Mouse (Mus musculus) right cerebral cortex, postnatal 14 days (tissue): ENCODE data around the gene Zbtb33.
"Not testable (repeated sequence)": the region's sequence is repeated elsewhere in the genome, so short reads cannot be mapped to it uniquely, and the experiment has no call there.

Experiments used
- DNase-seq: peaks from one replicate; pipeline ENCODE4 v3.0.0; 2022

Gene Zbtb33

DNA sequence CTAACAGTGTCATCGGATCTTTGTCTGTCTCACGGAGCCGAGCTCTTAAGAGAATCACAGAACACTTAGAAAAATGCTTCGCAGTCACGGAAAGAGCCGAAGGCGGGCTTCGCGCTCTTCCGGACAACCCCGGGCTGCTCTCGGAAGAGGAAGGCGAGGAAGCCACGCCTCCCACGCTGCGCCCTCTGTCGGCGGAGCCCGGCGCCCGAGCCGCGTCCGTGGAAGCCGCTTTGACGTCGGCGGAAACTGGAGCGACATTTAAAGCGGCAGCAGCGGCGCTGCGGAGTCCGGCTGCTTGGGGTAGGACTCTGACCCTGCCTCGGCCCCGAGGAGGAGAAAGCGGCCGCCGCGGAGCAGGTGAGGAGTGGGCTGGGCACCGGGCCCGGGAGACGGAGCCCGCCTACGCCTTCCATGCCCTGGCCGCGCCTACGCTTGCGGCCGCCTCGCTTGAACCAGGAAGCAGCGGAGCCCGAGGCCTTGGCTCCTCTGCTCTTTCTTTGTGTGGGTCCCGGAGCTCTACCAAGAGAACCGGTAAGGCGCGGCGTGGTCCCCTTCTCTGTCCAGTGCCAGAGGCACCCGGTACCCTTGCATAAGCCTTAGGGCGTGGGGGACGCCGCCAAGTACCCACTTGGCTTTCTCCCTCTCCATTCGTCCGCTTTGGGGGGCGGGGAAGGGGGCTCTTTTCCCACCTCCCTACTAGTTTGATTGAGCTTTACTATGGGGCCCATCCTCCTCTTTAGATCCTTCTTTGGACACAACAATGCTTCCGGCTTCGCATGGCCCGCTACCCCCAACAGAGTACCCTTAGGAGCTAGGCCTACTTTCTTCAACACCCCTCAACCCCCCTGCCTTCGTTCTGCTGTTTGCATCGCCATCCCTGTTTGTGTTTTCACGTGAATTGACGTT lies at the start of gene Zbtb33:
Gene Zbtb33 (plus strand): TSS at position 242 of the 906 bp plus-strand sequence.
- peak; percentile 88 for DNase-seq

DNA sequence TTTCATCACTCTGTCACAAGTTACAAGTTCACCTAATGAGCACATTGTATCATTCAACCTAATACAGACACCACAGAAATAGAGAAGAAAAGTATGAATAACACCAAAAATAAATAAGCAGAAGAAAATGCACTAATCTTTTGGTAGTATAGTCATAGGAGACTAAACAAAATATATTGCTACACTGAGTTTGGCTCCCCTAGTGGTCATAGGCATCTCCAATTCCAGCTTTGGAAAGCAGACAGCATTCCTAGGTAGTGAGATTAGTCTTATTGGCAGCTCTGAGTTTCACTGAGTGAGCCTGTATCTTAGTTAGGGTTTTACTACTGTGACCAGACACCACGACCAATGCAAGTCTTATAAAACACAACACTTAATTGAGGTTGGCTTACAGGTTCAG lies 30.5 kb upstream of the Zbtb33 start:
- no peak for DNase-seq

DNA sequence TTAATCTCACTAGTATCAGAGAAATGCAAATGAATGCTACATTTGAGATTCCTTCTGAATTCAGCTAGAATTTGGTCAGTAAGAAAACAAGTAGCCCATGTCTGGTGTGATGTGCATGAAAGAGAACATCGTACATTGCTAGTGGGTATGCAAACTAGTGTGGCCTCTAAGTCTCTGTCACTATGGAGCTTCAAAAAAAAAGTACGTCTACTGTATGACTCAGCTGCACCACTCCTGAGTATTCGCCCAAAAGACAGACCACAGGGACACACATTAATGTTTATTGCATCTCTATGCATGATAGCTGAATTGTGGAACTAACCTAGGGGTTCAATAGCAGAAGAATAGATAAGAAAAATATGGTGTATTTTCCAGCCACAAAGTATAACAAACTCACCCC lies 24.3 kb upstream of the Zbtb33 start:
- DNase-seq: no peak

DNA sequence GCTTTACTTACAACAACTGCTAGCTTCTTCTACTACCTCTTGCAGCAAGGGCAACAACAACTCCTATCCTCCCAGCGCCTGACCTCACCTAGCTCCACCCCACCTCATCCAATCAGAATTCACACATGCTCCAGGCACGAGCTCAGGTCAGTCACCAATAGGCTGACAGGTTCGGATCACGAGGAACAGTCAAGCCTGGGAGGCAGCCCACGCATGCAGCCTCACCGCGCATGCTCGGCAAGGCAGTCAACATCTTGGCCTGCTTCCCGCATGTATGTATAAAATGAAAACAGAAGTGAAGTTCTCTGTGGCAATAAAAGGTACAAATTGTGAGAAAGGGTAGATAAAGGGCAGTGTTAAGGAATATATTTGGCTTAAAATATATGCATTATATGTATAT lies 23.5 kb upstream of the Zbtb33 start:
- DNase-seq: no peak

DNA sequence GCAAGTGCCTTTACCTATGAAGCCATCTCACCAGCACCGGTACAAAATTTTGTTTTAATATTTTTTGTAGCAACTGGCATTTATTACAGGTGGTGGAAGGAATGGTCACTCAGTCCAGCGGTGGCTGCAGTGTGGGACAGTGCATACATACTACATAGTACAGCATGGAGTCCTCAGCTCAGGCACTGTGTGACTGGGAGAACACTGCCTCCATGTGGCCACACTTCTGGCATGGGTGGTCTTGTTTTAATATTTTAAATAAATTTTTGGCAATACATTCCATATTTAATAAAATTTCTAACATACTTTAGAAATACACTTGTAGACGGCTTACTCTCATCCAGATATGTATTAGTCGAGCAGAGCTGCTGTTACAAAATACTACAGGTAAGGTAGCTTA lies 23.0 kb upstream of the Zbtb33 start:
- DNase-seq: no peak

DNA sequence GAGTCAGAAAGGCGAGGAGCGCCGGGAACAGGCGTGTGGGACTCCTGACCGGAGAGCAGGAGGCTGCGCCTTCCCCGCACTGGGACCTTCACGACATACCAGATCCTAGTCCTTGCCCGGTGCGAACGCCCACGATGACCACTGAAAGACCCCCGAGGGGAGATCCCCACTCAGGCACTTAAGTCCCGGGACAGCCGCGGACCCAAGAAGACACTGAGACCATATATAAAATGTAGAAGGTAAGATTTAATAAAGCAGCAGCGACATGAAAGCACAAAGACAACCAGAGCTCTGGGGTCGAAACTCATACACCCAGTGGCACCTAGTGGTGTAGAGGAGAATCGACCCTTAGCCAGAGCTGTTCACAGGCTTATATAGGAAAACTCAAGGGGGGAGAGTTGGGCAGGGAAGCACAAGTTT lies 9.7 kb upstream of the Zbtb33 start:
- not testable (repeated sequence) for DNase-seq

DNA sequence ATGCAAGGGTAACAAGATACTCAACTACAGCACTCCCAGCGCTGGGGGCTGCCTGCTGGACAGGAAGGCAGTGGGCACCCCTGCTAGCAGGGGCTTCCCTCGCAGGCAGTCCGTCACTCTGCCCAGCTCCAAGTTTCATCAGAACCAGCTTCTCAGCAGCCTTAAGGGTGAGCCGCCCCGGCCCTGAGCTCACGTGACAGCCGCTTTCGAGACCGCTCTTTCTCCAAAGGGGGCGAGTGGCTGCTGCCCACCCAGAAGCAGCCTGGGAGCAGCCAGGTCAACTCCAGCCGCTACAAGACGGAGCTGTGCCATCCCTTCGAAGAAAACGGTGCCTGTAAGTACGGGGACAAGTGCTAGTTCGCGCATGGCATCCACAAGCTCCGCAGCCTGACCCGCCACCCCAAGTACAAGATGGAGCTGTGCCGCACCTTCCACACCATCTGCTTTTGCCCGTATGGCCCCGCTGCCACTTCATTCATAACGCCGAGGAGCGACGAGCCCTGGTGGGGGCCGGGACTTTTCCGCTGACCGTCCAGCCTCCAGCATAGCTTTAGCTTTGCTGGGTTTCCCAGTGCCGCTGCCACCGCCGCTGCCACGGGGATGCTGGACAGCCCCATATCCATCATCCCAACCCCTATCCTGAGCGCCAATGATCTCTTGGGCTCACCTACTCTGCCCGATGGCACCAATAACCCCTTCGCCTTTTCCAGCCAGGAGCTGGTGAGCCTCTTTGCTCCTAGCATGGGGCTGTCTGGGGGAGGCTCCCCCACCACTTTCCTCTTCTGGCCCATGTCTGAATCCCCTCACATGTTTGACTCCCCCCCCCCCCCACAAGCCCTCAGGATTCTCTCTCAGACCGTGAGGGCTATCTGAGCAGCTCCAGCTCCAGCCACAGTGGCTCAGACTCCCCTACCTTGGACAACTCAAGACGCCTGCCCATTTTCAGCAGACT lies 8.7 kb upstream of the Zbtb33 start:
- DNase-seq: no peak

DNA sequence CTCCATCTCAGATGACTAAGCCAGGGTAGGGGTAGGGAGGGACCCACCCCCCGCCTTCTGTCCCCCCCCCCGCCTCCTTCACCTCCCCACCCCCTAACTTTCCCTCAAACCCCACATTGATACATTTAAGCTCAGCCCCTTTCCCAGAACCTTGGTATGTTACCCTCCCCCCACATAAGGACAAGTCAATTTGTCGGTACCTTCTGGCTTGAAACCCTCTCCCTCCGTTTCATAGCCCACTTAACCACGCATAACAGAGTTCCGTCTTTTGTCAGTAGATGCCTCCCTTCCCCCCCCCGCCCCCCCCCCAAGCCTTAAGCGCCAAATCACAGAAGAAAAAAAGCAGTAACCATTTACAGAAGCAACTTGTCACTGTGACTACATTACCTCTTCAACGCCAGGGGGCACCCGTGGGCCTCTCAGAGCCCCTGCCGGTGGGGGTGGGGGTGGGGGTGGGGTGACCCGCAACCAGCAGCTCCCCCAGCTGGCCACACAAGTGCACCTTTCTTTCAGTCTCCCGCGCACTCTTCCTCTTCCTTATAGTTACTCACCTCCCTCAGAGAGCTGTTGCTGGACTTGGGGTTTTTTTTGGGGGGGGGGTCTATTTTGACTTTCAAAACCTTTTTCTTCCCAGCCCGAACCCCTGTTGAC lies 7.9 kb upstream of the Zbtb33 start:
- peak; percentile 68 for DNase-seq

DNA sequence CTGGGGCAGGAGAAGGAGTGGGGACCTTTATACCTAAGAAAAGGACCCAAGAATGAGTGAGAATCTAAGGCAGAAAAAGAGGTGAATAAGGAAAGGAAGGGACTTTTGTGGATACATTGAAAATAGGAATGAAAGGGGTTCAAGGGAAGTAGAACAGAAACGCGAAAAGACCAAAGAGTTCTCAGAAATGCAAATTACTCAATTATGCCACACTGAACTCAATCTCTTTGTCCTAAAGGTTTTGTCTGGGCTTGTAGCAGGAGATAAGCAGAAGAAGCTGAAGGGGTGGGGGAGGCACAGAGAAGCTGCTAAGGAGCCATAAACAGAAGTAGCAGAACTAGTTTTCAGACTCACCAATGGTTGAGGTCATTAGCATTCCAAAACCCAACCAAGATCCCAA lies 4.1 kb upstream of the Zbtb33 start:
- DNase-seq: no peak

DNA sequence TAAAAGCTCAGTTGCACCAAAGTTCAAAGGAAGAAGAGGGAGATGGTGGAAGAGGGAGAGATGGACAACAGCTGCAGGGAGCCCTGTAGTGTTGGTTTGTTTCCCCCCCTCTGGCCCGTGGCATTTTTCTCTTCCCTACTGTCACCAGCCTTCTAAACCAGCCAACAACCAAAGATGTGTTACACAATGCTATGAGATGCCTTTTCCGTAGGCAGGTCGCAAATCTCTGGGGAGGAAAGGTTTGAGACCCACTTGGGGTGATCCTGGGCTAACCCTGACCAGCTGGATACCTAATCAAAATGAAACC lies 818 bp downstream of the Zbtb33 start:
- DNase-seq: no peak

DNA sequence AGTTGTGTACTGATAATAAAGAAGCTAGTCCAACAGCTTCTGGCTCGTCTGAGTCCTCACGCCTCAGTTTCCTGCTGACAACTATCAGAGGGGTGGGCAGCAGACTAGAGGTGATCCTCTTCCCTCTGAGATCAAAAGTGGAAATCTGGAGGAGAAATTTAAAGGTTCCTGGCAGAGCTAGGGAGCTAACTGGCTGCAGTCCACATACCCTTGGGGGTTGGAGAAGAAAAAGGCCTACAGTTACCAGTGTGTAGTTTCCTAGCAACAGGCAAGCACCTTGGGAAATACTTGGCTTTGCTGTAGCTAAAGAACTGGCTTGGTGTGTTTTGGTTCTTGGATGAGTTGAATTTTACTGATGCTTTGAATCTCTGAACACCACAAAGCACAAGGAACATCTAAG lies 12.2 kb downstream of the Zbtb33 start:
- no peak for DNase-seq

DNA sequence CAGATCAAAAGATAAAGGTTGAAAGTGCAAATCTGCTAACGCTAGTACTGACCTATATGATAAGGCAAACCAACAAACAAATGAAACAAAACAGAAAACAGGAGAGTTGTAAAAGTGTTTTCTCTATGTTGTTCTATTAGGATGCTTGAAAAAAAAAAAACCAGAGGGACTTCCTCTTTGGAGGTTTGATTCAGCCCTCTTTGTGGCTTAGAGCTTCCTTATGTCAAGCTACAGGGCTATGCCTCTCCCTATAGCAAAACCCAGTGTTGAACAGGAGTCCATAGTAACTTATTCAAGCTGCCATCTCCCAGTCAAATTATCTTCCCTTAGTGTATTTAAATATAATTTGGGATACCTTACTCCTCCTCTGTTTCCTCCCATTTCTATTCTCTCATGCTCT lies 17.8 kb downstream of the Zbtb33 start:
- no peak for DNase-seq

DNA sequence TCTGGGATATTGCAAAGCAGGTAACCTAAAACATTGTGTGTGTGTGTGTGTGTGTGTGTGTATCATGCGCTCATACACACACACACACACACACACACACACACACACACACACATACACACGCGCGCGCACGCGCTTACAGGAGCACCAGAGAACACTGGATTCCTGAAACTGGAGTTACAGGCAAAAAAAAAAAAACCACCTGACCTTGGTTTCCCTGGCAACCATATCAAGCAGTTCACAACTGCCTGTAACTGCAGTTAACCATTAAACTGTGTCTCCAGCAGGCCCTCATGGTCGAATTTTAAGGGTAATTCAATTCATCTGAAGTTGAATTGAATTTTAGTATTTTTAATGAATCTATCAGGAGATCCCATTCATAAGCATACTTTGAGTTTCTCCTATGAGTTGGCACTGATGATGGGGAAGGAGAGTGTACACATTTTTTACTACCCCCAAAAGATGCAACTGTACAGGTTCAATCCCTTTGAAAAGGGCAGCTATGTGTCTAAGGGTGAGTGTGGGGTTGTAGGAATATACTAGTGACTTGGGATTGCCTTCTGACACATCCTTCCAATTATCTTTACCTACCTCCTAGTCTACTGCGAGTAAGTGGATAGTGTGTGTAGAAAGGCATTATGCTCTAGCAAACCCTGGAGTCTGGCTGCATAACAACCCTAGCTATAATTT lies 27.5 kb downstream of the Zbtb33 start:
- no peak for DNase-seq

DNA sequence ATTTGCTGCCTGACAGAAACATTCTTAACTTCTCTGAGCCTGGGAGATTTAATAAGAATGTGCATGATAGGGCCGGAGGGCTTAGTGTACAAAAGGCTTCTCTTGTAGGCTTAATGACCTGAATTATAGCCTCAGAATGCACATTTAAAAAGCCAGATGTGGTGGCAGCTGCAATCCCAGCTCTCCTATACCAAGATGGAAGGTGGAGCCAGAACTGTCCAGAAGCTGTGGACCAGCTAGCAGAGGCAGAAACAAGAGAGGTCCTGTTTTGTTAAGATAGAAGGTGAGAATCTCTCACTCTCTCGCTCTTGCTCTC lies 28.0 kb downstream of the Zbtb33 start:
- no peak for DNase-seq

DNA sequence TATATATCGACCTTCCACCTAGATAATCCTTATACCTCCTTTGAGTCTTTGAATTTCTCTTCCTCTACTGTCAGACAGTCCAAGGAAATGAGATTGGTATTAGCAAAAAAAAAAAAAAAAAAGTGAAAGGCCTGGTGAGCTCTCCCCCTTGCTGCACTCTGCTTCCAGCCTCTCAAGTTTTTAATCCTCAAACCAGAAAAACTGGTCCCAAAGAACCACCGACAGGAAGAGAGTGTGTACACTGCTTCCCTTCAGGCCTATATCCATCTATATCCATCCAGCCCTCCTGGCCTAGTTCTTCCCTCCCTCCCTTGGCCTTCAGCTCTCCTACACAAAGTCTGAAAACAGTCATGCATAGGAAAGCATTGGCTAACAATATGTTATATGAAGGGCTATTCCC lies 33.2 kb downstream of the Zbtb33 start:
- no peak for DNase-seq

DNA sequence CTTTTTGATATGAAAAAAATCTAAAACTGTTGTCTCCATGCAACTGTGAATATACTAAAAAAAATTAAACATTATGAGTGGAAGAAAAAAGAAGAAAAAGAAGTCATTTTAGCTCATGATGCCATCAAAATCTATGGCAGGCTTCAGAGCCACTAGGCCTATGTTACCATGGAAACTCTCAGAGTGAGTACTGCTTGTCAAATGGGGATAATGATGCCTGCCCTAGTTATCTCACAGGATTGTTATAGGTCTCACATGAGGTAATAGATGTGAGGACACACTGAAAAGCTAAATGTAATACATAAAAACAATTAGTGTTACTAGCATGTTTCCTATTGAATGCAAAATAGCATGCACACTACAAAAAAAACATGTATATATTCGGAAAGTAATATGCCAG lies 40.3 kb downstream of the Zbtb33 start:
- DNase-seq: no peak

DNA sequence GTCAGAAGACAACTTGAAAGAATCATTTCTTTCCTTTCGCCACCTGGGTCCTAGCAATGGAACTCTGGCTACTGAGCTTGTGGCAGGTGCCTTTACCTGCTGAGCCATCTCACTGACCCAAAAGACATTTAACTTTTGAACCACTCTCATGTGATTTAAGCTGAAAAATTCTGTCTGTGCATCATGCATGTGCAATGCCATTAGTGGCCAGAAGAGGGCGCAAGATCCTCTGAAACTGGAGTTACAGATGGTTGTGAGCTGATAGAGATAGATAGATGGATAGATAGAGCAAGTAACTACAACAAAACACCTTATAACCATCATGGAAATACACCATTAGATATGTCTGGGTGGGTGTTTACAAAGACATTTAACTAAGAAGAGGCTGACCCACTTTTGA lies 48.1 kb downstream of the Zbtb33 start:
- peak; percentile 54 for DNase-seq
